ENCODE assay signal across 10 mouse cellular contexts in genomic region chr17:37003366-37003765, GRCm38 (mm10). TPM values are rescaled to one million over a fixed set of nuclear protein-coding genes. Genes with fewer than 3 reads are reported as not detected.
A peak's percentile ranks its signal among the peaks of the same experiment; 100 is the strongest.
DNase-seq lines count a peak whose midpoint lies in the region; ATAC-seq and TF ChIP-seq lines count a peak whose summit lies in the region.
"Had no signal": no experiment of that assay in that cellular context is flagged by ENCODE, and none has a peak within 500 bp of the region (broad histone marks: within the 10 kb centered on the region; RNA-seq: fewer than 3 reads in every experiment).

No protein-coding gene starts in this region.

- H3K9me3 ChIP-seq in kidney, embryonic 15.5 days (replicated peaks) = no peaks in the 10 kb centered on the region
- no peaks in the 10 kb centered on the region for H3K9me3 ChIP-seq in embryonic facial prominence, embryonic 11.5 days (replicated peaks; ENCODE audit: control insufficient read depth, low read length)
- H3K9me3 ChIP-seq in hindbrain, postnatal 0 days (ENCODE audit: low read length) = no peaks in the 10 kb centered on the region
- H3K9me3 ChIP-seq in midbrain, embryonic 16.5 days (replicated peaks; ENCODE audit: control insufficient read depth, low read length, poor library complexity, severe bottlenecking) = no peaks in the 10 kb centered on the region
- H3K9me3 ChIP-seq: G1E had no signal

- ATAC-seq in kidney, embryonic 15.5 days (replicated peaks; ENCODE audit: low FRiP score) = no peak
- ATAC-seq in embryonic facial prominence, embryonic 11.5 days (replicated peaks; ENCODE audit: insufficient number of reproducible peaks, low FRiP score, low TSS enrichment, low read depth) = no peak; the same call in 1 of the 2 replicates
- ATAC-seq in hindbrain, postnatal 0 days = no peak
- peak; percentile 49 for ATAC-seq in midbrain, embryonic 16.5 days
- ATAC-seq in monocyte, adult 5-6 weeks (replicated peaks; ENCODE audit: insufficient number of reproducible peaks, low FRiP score, low TSS enrichment, poor library complexity, severe bottlenecking) = no peak
- no peak for ATAC-seq in activated CD4-positive, CD25-positive, alpha-beta regulatory T cell, adult 4 months

- no peak for DNase-seq in kidney, adult 18-20 months
- peak; percentile 27 for DNase-seq in embryonic facial prominence, embryonic 11.5 days (ENCODE audit: low spot score)
- peak; percentile 53 for DNase-seq in hindbrain, postnatal 0 days (ENCODE audit: low spot score)
- DNase-seq in urinary bladder, postnatal 4 days (ENCODE audit: low spot score in 2 of 2) = no peak

- H3K4me2 ChIP-seq in kidney, embryonic 15.5 days = peak overlapping the region; percentile 80
- H3K4me2 ChIP-seq in embryonic facial prominence, embryonic 11.5 days (ENCODE audit: low read depth, low read length) = peak overlapping the region; percentile 45
- peak overlapping the region; percentile 64 for H3K4me2 ChIP-seq in hindbrain, postnatal 0 days (ENCODE audit: low read depth, low read length)
- peak overlapping the region; percentile 70 for H3K4me2 ChIP-seq in midbrain, embryonic 16.5 days (ENCODE audit: low read length)

- peaks cover 11% of the 10 kb centered on the region; the same call in 1 of the 2 replicates for H3K4me1 ChIP-seq in kidney, embryonic 15.5 days
- H3K4me1 ChIP-seq in embryonic facial prominence, embryonic 11.5 days (ENCODE audit: control insufficient read depth, insufficient read depth, low read length) = no peaks in the 10 kb centered on the region
- no peaks in the 10 kb centered on the region for H3K4me1 ChIP-seq in hindbrain, postnatal 0 days (ENCODE audit: insufficient read depth, low read length)
- H3K4me1 ChIP-seq in midbrain, embryonic 16.5 days (ENCODE audit: control insufficient read depth, insufficient read depth, low read length) = peaks cover 23% of the 10 kb centered on the region

- 36% methylated on average over 4 of the region's 4 CpGs for WGBS in kidney, embryonic 15.5 days
- WGBS in embryonic facial prominence, embryonic 11.5 days = 52% methylated on average over 4 of the region's 4 CpGs
- WGBS in hindbrain, postnatal 0 days = 29% methylated on average over 4 of the region's 4 CpGs
- 12% methylated on average over 4 of the region's 4 CpGs for WGBS in midbrain, embryonic 16.5 days

- H3K4me3 ChIP-seq in kidney, embryonic 15.5 days (replicated peaks) = peak overlapping the region; percentile 60
- peak overlapping the region; percentile 75 for H3K4me3 ChIP-seq in embryonic facial prominence, embryonic 11.5 days (ENCODE audit: low read depth, low read length)
- peak overlapping the region; percentile 58 for H3K4me3 ChIP-seq in hindbrain, postnatal 0 days (ENCODE audit: low read length)
- H3K4me3 ChIP-seq in midbrain, embryonic 16.5 days (ENCODE audit: low read depth, low read length) = peak overlapping the region; percentile 77

- no peak for TF ChIP-seq CTCF in hindbrain, postnatal 0 days (IDR thresholded peaks at IDR 0.05; ENCODE audit: low read depth)

- peaks cover 36% of the 10 kb centered on the region for H3K36me3 ChIP-seq in kidney, embryonic 15.5 days
- no peaks in the 10 kb centered on the region for H3K36me3 ChIP-seq in embryonic facial prominence, embryonic 11.5 days (replicated peaks; ENCODE audit: control insufficient read depth, insufficient read depth, low read depth, low read length)
- H3K36me3 ChIP-seq in hindbrain, postnatal 0 days (ENCODE audit: insufficient read depth, low read length) = no peaks in the 10 kb centered on the region
- H3K36me3 ChIP-seq in midbrain, embryonic 16.5 days (ENCODE audit: control insufficient read depth, insufficient read depth, low read length) = peaks cover 23% of the 10 kb centered on the region
- H3K36me3 ChIP-seq: G1E had no signal

- H3K27ac ChIP-seq in kidney, embryonic 15.5 days = no peak overlapping the region
- no peak overlapping the region for H3K27ac ChIP-seq in embryonic facial prominence, embryonic 11.5 days (replicated peaks; ENCODE audit: low read depth, low read length)
- peak overlapping the region; percentile 90 for H3K27ac ChIP-seq in hindbrain, postnatal 0 days
- peak overlapping the region; percentile 96 for H3K27ac ChIP-seq in midbrain, embryonic 16.5 days (ENCODE audit: low read length)

- peak overlapping the region; percentile 75 for H3K9ac ChIP-seq in kidney, embryonic 15.5 days
- peak overlapping the region; percentile 96 for H3K9ac ChIP-seq in embryonic facial prominence, embryonic 11.5 days (replicated peaks; ENCODE audit: low read length)
- peak overlapping the region; percentile 85 for H3K9ac ChIP-seq in hindbrain, postnatal 0 days (replicated peaks; ENCODE audit: low read length)
- peak overlapping the region; percentile 99 for H3K9ac ChIP-seq in midbrain, embryonic 16.5 days (ENCODE audit: low read depth, low read length)

- no peaks in the 10 kb centered on the region for H3K27me3 ChIP-seq in kidney, embryonic 15.5 days
- H3K27me3 ChIP-seq in embryonic facial prominence, embryonic 11.5 days (ENCODE audit: control insufficient read depth, insufficient read depth, low read length) = no peaks in the 10 kb centered on the region
- H3K27me3 ChIP-seq in hindbrain, postnatal 0 days (ENCODE audit: insufficient read depth, low read length) = no peaks in the 10 kb centered on the region
- H3K27me3 ChIP-seq in midbrain, embryonic 16.5 days (ENCODE audit: control insufficient read depth, insufficient read depth, low read depth, low read length) = no peaks in the 10 kb centered on the region

RNA-seq across cellular contexts. Expression of gene Zfp57, which starts 2.4 kb away (rescaled TPM):
- 61.1 and 69.4 TPM in 2 replicates for polyA plus RNA-seq in kidney, embryonic 15.5 days (2015; fragmentation: Nextera tagmentation; extraction: Ambion mirVana)
- polyA plus RNA-seq in embryonic facial prominence, embryonic 11.5 days (2014; fragmentation: Nextera tagmentation; extraction: Ambion mirVana) = 102 and 110 TPM in 2 replicates
- total RNA-seq in hindbrain, postnatal 0 days (2014; rRNA removed) = 118 and 137 TPM in 2 replicates
- 118 and 129 TPM in 2 replicates for polyA plus RNA-seq in hindbrain, postnatal 0 days (2015; fragmentation: Nextera tagmentation; extraction: Ambion mirVana)
- polyA plus RNA-seq in midbrain, embryonic 16.5 days (2015; fragmentation: Nextera tagmentation; extraction: Ambion mirVana) = 280 and 312 TPM in 2 replicates
- total RNA-seq in monocyte, adult 5-6 weeks (2017) = 0.64 to 3.4 TPM in 2 of 3 replicates, not detected in the other
- not detected for polyA plus RNA-seq in activated CD4-positive, CD25-positive, alpha-beta regulatory T cell, adult 4 months (2017; shearing (Covaris generic))
- polyA plus RNA-seq: G1E had no signal

RNA-seq across cellular contexts. Expression of gene H2-M5, which starts 14.0 kb away (rescaled TPM):
- polyA plus RNA-seq in kidney, embryonic 15.5 days (2015; fragmentation: Nextera tagmentation; extraction: Ambion mirVana) = 0.44 TPM in 2 replicates
- polyA plus RNA-seq in embryonic facial prominence, embryonic 11.5 days (2014; fragmentation: Nextera tagmentation; extraction: Ambion mirVana) = 0.39 and 0.45 TPM in 2 replicates
- 0.97 and 2.5 TPM in 2 replicates for total RNA-seq in hindbrain, postnatal 0 days (2014; rRNA removed)
- polyA plus RNA-seq in hindbrain, postnatal 0 days (2015; fragmentation: Nextera tagmentation; extraction: Ambion mirVana) = 1.1 and 1.9 TPM in 2 replicates
- 2.9 and 3.4 TPM in 2 replicates for polyA plus RNA-seq in midbrain, embryonic 16.5 days (2015; fragmentation: Nextera tagmentation; extraction: Ambion mirVana)
- not detected in 3 replicates for total RNA-seq in monocyte, adult 5-6 weeks (2017)
- polyA plus RNA-seq in activated CD4-positive, CD25-positive, alpha-beta regulatory T cell, adult 4 months (2017; shearing (Covaris generic)) = not detected
- polyA plus RNA-seq: G1E; large intestine, adult 2 months had no signal

RNA-seq across cellular contexts. Expression of gene Mog, which starts 19.8 kb away (rescaled TPM):
- 0.09 TPM in 1 of 2 replicates, not detected in the other for polyA plus RNA-seq in kidney, embryonic 15.5 days (2015; fragmentation: Nextera tagmentation; extraction: Ambion mirVana)
- 0.20 TPM in 1 of 2 replicates, not detected in the other for polyA plus RNA-seq in embryonic facial prominence, embryonic 11.5 days (2014; fragmentation: Nextera tagmentation; extraction: Ambion mirVana)
- total RNA-seq in hindbrain, postnatal 0 days (2014; rRNA removed) = 0.52 TPM in 1 of 2 replicates, not detected in the other
- polyA plus RNA-seq in hindbrain, postnatal 0 days (2015; fragmentation: Nextera tagmentation; extraction: Ambion mirVana) = 1.5 and 1.7 TPM in 2 replicates
- polyA plus RNA-seq in midbrain, embryonic 16.5 days (2015; fragmentation: Nextera tagmentation; extraction: Ambion mirVana) = 2.0 and 3.2 TPM in 2 replicates
- not detected in 3 replicates for total RNA-seq in monocyte, adult 5-6 weeks (2017)
- polyA plus RNA-seq in activated CD4-positive, CD25-positive, alpha-beta regulatory T cell, adult 4 months (2017; shearing (Covaris generic)) = not detected
- polyA plus RNA-seq: G1E; large intestine, adult 2 months had no signal

RNA-seq across cellular contexts. Expression of gene 2410137M14Rik, which starts 22.3 kb away (rescaled TPM):
- polyA plus RNA-seq in kidney, embryonic 15.5 days (2015; fragmentation: Nextera tagmentation; extraction: Ambion mirVana) = not detected in 2 replicates
- not detected in 2 replicates for polyA plus RNA-seq in embryonic facial prominence, embryonic 11.5 days (2014; fragmentation: Nextera tagmentation; extraction: Ambion mirVana)
- total RNA-seq in hindbrain, postnatal 0 days (2014; rRNA removed) = not detected in 2 replicates
- polyA plus RNA-seq in hindbrain, postnatal 0 days (2015; fragmentation: Nextera tagmentation; extraction: Ambion mirVana) = 0.23 and 0.26 TPM in 2 replicates
- 0.42 and 0.44 TPM in 2 replicates for polyA plus RNA-seq in midbrain, embryonic 16.5 days (2015; fragmentation: Nextera tagmentation; extraction: Ambion mirVana)
- not detected in 3 replicates for total RNA-seq in monocyte, adult 5-6 weeks (2017)
- not detected for polyA plus RNA-seq in activated CD4-positive, CD25-positive, alpha-beta regulatory T cell, adult 4 months (2017; shearing (Covaris generic))
- polyA plus RNA-seq: G1E; large intestine, adult 2 months had no signal

RNA-seq across cellular contexts. Expression of gene Gabbr1, which starts 42.4 kb away (rescaled TPM):
- 6.0 and 8.3 TPM in 2 replicates for polyA plus RNA-seq in kidney, embryonic 15.5 days (2015; fragmentation: Nextera tagmentation; extraction: Ambion mirVana)
- 6.1 and 8.9 TPM in 2 replicates for polyA plus RNA-seq in embryonic facial prominence, embryonic 11.5 days (2014; fragmentation: Nextera tagmentation; extraction: Ambion mirVana)
- 519 and 527 TPM in 2 replicates for total RNA-seq in hindbrain, postnatal 0 days (2014; rRNA removed)
- polyA plus RNA-seq in hindbrain, postnatal 0 days (2015; fragmentation: Nextera tagmentation; extraction: Ambion mirVana) = 93.4 and 98.3 TPM in 2 replicates
- 81.7 and 94.9 TPM in 2 replicates for polyA plus RNA-seq in midbrain, embryonic 16.5 days (2015; fragmentation: Nextera tagmentation; extraction: Ambion mirVana)
- total RNA-seq in monocyte, adult 5-6 weeks (2017) = 20.1 to 24.2 TPM (median 24.1 TPM) in 3 replicates
- 1 to 10 TPM; 5.0 to 6.2 TPM for polyA plus RNA-seq in activated CD4-positive, CD25-positive, alpha-beta regulatory T cell, adult 4 months (2017; shearing (Covaris generic))

Comparison
In these comparisons a context has a peak if more than half of its experiments do, and no peak if none do; other contexts are left out.
1. H3K27ac ChIP-seq: peak in hindbrain, postnatal 0 days (single experiment) and midbrain, embryonic 16.5 days (single experiment); none in kidney, embryonic 15.5 days (single experiment) and embryonic facial prominence, embryonic 11.5 days (single experiment).
2. DNase-seq: peak in embryonic facial prominence, embryonic 11.5 days (single experiment) and hindbrain, postnatal 0 days (single experiment); none in kidney, adult 18-20 months (single experiment) and urinary bladder, postnatal 4 days (0 of 2).
3. RNA of gene Zfp57, which starts 2.4 kb away (polyA plus RNA-seq): 280 to 312 TPM in midbrain, embryonic 16.5 days, 118 to 129 TPM in hindbrain, postnatal 0 days, 102 to 110 TPM in embryonic facial prominence, embryonic 11.5 days and 61.1 to 69.4 TPM in kidney, embryonic 15.5 days; not detected in activated CD4-positive, CD25-positive, alpha-beta regulatory T cell, adult 4 months; every median in the first group is over 10 times any median in the second.
4. Peak in every context shown above with its lines, with median percentiles within 50 percentile points of each other: H3K4me2 ChIP-seq, H3K4me3 ChIP-seq and H3K9ac ChIP-seq.